Mouse (Mus musculus): ENCODE results near the gene Zfp446.

Gene Zfp446

DNA sequence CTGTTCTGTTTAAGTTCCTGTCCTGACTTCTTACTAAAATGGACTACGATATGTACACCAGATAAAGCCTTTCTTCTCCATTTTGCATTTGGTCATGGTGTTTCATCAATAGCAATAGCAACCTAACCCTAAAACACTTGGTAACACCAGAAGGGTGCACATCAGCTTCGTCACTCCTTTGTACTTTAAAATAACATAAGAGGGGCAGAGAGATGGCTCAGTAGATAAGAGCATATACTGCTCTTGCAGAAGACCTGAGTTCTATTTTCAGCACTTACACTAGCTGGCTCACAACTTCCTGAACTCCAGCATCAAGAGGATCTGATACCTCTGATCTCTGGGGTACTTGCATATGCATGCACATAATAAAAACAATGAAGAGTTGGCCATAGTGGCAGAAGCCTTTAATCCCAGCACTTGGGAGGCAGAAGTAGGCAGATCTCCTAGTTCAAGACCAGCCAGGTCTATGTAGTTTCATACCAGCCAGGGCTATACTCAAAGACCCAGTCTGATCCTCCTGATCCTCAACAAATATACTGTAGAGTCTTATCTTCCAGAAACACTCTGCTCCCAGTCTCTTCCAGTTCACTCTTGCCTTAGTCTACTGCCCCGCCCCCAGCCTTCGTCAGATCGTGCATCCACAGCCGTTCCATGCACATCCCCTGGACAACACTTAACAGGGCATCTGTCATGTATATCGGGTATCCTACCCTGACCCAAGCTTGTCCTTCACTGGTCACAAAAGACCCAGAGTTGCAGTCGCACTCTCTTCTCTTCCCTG is 10.0 kb downstream of the Zfp446 start:
- no peak for DNase-seq

DNA sequence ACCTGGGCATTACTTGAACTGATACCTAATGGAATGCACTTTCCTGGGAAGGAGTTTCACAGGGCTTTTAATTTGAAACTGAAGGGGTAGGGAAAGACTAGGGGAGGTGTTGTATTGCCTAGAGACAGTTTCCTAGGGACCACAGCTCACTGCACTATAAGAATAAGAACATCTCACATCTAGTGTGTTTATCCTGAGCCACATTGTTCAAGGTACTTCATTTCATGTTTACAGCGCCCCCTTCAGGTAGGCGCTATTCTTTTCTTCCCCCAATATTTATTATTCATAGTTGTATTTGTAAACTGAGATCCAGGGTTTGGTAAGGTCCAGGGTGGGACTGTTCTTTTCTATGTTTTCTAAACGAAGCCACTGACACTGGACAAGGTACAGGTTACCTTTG is 14.6 kb downstream of the Zfp446 start:
- no peak for DNase-seq

DNA sequence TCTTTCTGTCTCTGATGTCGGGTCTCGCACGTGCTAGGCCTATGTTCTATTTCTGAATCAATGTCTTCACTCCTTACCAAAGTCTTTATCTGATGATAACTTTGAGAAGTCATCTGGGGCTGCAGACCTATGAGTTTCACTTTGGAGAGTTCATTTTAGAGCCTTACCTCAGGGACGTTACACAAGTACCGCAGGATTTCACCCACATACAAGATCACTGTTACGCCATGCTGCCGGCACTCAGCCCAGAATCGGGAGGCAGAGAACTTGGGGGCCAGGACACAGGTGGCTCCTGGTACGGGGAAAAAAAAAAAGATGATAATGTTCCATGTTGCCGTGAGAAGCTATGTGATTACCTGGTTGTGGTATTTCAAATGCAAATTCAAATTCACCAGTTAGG is 15.5 kb downstream of the Zfp446 start:
- no peak for DNase-seq

DNA sequence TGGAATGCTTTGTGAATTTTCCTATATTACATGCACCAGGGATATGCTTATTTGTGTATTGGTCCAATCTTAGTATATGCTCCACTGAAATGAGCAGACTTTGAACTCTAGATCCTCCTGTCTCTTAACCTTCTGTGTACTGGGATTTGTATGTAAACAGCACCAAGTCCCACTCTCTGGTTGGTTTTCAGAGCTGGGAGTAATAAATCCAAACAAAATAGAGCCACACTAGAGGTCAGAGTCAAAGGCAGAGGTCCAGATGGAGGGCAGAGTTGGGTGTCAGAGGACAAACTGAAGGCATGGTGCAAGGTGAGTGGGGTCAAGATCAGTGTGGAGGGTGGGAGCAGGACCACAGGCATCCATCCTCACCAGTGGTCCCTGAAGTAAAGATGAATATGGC is 18.2 kb downstream of the Zfp446 start:
- no peak for DNase-seq

DNA sequence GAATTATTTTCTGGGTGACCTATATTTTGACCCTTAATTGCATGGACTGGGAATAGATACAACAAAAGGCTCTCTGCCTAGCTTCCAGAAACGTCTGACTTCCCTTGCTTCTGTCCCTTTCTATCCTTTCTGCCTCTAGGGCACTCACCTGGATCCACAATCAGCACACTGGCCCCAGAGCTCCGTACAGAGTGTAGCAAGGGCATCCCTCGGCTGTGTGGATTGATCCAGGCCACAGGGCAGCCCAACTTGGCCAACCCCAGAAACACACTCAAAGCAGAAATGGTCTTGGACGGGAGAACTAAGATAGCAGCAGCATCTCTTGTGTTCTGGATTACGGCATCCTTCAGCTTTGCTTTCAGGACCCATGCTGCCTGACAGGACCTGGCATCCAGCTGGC is 19.6 kb downstream of the Zfp446 start:
- no peak for DNase-seq

DNA sequence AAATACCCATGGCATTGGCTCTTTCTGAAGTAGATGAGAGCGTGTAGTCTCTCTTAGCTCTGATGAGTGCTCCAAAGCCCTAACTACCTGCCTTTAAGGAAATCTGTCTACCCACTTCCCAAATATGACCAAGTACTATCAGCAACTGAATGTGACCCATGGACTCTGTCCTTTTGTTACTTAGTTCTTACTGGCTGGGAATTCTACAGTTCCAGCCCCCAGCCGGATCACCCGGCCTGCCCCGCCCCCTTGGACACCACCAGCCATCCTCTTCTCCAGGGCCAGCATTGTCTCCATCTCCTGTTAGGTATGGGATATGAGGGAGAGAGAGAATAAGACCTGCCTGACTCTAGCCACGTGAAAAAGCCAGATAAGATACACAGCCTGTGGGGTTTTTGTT is 20.4 kb downstream of the Zfp446 start, which contains the start of gene Slc27a5:
Gene Slc27a5 (minus strand): TSS at position 140 of the 400 bp plus-strand sequence.
- DNase-seq, result no peak

DNA sequence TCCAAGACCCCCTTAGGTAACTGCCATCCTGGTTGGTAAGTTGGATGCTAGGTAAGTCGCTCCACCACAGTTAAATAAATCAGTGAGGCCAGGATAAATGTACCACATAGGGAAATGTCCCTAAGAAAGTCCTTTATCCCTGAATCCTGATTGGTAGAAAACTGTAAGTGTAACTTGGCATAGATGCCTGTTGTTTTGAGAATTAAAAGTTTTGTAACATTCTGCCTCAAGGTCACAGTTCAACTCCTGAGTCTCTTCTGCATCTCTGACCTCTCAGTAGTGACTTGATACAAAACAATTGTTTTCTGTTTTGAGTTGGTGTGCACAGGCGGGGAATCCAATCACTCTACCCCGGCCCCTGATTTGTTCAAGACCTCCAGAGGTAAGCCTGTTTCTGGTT is 21.2 kb downstream of the Zfp446 start, which contains the start of gene Trim28:
Gene Trim28 (plus strand): TSS at position 264 of the 400 bp plus-strand sequence.
- DNase-seq, result no peak

DNA sequence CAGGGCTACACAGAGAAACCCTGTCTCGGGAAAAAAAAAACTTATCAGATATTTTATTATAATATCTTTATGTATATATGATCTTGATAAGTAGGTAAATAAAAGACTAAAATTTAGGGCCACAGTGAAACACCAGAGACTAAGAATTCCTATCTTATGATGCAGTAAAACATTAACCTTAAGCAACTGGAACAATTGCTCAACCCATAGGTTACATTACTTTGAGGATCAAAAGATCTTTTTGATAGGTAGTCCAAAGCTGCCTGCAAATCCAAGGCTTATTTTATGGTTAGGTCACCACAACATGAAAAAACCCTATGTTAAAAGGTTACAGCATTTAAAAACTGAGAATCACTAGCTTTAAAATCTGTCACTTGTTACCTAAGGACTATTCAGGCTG is 23.9 kb downstream of the Zfp446 start:
- no peak for DNase-seq

DNA sequence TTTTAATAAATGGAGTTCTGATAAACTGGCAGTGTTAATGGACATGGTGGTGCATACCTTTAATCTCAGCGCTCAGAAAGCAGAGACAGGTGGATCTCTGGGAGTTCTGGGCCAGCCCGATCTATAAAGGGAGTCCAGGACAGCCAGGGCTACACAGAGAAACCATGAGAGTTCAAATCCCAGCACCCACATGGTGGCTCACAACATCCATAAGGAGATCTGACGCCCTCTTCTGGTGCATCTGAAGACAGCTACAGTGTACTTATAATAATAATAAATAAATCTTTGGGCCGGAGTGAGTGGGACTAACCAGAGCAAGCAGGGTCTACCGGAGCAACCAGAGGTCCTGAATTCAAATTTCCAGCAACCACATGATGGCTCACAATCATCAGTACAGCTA is 25.7 kb downstream of the Zfp446 start:
- no peak for DNase-seq

DNA sequence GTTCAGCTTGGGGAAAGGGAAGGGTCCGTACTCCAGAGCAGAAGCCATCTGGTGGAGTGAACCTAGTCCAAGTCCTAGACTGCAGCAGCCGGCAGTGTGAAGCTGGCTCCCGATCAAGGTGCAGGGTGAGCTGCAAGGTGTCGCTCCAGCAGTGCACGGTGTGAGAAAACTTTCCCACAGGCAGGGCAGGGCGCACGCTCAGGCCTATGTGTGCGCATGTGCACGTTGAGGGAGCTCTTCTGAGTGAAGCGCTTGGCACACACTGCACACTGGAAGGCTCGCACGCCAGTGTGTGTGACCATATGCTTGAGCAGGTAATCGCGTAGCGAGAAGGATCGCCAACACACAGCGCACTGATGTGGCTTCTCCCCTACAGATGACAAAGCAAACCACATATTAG is 28.4 kb downstream of the Zfp446 start:
- DNase-seq, result no peak

DNA sequence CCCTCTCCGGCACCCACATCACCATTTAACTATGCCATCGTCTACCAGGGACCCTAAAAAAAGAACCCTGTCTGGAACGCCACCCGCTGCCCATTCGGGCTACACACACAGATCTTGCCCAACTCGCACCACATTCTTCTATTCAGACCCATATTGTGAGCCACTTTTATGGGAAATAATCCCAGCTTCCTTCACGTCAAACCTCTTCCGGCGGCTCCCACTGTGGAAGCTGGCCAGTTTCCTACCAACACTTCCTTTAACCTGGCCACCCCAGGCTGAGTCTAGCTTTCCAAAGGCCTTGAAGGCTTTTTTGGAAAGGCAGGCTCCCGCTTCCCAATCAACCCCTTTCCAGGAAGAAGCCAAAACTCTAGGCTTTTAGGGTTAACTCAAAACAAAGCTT is 28.9 kb downstream of the Zfp446 start:
- DNase-seq, result no peak

DNA sequence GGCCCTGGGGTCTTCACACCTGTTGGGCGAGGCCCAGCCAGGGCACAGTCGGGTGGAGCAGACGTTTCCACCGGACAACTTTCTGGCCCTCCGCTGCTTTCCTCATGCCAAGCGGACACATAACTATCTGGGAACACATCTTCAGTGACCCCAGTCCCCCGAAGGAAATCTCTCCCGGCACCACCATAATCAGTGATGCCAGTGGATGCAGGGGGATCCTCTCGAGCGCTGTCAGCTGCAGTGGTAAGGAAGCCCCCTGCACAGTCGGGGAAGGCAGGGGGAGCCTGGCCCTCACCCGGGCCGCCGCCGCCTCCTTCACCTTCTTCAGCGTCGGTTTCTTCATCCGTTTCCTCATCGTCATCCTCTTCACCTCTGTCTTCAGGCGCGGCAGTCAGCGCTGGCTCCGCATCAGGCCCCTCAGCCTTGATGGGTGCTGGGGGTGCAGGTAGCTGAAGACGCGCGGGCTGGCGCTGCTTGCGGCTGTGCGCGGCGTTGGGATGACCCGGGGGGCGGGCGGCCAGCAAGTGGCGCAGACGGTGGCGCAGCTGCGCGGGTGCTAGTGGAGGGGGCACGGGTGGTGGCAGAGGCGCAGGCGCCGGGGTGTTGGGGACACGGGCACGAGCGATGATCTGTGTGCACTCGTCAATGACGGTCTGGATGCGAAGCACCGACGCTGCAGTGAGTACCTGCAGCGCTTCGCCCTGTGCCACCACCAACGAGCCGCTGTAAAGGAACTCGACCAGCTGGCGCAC is 29.9 kb downstream of the Zfp446 start:
- no peak for DNase-seq

DNA sequence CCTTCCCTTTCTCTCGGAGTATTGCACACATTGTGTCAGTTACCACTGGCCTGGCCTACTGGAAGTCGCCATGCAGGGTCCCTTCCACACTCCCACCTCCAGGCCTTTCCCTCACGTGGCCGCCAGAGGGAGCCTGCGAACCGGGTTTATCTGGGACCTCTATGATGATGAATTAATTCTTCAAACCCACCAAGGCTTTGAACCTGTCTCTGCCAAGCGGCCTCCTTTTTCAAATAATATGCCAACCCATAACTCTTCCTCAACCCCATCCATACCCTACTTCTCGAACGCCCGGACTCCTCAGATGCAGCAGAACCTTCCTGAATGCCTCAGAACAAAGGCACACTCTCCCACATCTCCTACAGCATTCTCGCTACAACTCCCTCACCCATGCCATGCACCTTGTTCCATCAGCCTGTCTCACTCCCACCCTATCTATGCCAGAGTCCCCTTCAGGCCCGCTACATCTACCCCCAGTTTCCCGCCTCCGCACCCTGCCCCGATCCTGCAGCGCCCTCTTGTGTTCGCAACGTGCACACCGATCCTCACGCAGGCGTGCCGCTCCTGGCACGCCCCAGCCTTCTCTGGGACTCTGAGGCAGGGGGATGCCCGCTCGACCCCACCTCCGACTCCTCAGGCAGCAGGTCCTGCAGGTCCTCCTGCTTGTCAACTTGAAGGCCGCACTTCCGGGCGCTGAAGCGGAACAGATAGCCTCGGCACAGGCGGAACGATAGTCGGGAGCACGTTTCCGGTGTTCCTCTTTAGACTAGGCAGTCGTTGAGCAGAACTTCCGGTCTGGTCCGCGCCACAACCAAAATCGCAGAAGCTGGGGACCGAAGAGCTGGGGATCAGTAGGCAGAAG is 31.7 kb downstream of the Zfp446 start:
- peak; percentile 92 for DNase-seq

DNA sequence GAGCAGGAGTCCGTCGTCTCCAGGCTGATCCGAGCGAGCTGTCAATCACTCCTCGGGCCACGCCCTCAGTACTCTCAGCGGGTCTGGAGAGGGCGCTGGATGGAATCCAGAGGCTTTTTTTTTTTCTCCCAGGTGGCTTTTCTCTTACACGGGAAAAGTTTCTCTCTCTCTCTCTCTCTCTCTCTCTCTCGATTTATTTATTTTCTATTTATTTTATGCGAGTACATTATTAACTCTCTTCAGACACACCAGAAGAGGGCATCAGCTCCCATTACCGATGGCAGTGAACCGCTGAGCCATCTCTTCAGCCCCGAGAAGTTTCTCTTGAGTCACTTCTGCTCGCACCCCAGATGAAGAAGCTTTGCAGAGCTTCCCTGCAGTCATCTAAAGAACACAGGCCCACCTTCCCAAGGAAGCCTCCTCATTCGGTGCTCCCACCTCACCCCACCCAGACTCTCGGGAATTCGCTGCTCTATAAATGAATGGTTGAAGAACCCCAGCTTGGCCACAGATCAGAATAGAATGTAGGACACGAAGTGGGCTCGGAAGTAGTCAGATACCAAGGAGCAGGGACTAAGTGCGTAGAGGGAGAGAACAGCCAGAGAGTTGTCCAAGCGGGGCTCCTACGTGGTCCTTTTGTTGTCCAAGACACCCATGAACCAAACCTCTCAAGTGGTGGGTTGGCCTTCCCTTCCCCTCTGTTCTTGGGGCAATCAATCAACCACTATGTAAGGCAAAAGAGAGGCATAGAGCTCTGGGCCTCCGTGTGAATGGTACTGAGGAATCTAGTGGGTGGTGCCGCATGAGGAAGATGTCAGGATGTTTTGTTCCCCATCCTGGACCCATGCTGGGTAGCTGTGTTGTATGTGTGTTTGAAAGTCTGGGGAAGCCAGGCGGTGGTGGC is 32.6 kb downstream of the Zfp446 start, which contains the start of gene Zbtb45:
Gene Zbtb45 (minus strand): TSS at position 30 of the 904 bp plus-strand sequence.
- no peak for DNase-seq

DNA sequence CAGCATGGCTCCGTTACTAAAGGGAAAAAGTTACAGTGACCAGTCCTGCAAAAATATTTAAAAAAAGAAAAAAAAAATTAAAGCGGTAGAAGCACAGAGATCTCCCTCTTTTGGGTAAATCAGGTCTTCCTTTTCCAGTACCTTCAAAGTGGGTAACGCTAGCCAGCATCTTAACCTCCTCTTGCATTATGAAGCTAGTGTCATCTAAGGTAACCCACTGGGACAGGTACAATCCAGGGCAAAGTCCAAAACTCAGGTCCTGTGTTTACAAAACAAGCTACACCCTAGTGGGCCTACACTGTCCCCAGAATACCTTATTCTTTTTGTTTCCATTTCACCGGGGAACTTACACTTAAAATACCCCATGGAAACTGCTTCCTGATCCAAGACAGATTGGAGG is 36.0 kb downstream of the Zfp446 start:
- no peak for DNase-seq

DNA sequence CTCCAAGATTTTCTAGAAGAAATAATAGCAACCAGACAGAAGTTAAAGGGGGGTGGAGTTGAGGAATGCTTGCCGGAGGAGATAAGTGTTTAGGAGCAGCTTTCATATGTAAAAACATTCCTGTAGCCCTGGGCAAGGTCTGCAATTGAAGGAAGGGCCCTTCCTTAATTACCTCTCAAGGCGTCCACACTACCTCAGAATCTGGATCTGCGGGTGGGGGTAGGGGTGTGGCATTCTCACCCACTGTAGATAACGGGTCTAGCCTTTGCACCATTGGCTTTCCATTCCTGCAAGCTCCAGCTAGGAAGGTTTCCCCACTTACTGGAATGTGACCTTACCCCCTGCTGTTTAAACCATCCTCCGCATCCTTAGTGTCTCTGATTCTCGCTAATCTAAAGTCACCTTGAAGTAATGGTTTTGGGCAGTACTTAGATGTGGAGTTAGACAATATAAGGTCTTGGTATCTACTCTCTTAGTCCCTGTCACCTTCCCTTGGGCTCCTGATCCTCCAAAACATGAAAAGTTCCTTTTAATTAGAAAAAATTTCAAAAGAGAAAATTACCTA is 36.7 kb downstream of the Zfp446 start:
- DNase-seq, result no peak

DNA sequence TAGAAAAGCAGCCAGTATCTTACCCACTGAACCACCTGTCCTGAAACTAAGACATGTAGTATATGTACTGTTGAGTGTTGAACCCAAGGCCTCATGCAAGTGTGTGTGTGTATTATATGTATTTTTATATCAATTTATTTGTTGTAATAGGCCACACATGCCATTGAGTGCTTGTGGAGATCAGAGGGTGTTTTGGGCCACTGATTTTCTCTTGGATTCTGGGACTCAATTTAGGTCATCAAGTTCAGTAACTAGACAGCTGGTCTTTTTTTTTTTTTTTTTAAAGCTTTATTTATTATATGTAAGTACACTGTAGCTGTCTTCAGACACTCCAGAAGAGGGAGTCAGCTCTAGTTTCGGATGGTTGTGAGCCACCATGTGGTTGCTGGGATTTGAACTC is 37.6 kb downstream of the Zfp446 start:
- DNase-seq, result no peak

DNA sequence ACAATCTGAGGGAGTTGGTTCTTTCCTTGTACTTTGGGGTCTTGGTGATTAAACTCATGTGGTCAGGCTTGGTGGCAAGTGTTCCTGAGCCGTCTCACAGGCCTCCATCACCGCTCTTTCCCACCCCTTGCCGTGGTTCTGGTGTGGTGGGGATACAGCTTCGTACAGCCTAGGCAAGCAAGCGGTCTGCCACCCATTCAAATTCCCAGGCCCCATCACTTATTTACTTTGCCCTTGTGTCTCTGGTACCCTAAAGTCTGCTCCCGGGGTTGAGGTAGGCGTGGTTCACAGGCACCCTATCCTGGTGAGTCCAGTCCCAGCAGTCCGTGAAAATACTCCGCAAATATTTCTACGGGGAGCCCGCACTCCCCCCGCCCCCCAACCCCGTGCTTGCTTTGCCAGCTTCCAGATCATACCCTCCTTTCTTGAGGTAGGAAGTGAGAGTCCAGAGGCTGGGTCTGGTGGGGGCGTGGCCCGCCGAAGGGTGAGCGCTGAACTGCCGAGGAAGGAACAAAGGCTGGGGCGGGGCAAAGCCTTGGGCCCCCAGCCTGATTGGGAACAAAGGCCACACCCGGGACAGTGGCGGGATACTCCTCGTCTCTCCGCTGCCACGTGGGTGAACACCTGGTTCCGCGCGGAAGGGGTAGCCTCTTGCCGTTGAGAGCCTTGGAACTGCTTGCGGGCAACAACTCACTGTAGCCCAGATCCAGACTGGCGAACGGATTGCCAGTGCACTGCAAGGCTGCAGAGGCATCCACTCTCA is 45.3 kb downstream of the Zfp446 start:
- DNase-seq, result peak; percentile 59

DNA sequence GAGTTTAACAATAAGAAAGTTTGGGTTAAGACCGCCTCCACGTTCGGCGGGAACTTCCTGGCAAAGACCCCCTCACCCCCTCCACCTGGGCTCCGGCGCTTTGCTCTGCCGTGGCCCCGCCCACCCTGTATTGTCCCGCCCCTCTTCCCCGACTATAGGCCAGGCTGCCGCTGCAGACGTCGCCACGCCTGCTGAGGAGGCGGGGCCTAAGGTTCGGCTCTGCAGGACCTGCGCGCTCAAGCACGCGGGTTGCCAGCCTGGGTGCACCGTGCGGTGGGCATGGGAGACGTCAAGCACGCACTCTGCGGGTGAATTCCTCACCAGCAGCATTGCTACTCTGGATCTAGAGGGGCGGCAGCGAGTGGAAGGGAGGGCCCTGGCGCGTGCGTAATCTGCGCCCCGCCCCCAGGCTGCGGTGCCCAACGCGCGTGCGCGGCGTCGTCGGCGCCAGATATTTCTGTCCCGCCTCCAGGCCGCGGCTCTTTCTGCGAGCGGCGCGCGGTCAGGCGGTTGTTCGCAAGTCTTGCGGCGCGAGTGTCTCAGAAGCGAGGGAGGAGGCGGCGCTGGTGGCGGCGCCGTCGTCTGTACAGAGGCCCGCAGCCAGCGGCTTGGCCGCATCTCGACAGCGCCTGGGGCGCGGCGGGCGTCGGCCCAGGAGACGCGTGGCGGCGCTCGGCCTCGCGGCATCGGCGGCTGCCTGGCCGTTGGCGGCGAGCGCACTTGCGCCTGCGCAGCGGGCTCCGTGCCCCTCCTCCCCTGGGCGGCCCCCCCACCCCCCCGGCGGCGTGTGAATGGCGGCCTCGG is 46.5 kb downstream of the Zfp446 start:
- peak; percentile 96 for DNase-seq

DNA sequence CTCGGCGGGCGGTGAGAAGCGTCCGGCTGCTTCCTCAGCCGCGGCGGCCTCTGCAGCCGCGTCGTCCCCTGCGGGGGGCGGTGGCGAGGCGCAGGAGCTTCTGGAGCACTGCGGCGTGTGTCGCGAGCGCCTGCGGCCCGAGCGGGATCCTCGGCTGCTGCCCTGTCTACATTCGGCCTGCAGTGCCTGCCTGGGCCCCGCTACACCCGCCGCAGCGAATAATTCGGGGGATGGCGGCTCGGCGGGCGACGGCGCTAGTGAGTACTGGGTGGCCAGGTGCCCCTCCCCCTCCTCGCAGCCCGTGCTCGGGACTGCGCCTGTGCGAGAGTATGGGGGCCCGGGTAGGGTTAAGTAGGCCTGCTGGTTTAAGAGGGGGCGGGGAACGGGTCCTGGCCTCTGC is 47.2 kb downstream of the Zfp446 start:
- peak; percentile 84 for DNase-seq
